Mouse (Mus musculus) thymus, adult 2 months (tissue): Measurements from ENCODE around the gene Cand2. TPM values are rescaled to one million over a fixed set of nuclear protein-coding genes. Genes with fewer than 3 reads are reported as not detected.

Experiments used
- DNase-seq: peaks from one replicate; pipeline ENCODE4 v3.0.0; 2021
- H3K27ac ChIP-seq: fragments of 200-500 bp; 2 replicates; pipeline ENCODE4 v1.5.1; 2012; ENCODE audit warnings: low read length, control low read depth; ENCODE audit not compliant: control insufficient read depth, insufficient read depth
- H3K27me3 ChIP-seq: fragments of 200-500 bp; 2 replicates; pipeline ENCODE4 v1.6.1; 2012; ENCODE audit warnings: mild to moderate bottlenecking, low read length, moderate library complexity, mixed read lengths; ENCODE audit not compliant: control insufficient read depth, insufficient read depth
- H3K36me3 ChIP-seq: fragments of 200-500 bp; 2 replicates; pipeline ENCODE4 v1.6.1; 2012; ENCODE audit warnings: mild to moderate bottlenecking, low read length, moderate library complexity; ENCODE audit not compliant: control insufficient read depth, insufficient read depth
- H3K4me1 ChIP-seq: fragments of 200-500 bp; replicated peaks from 2 replicates; pipeline ENCODE4 v1.6.1; 2012; ENCODE audit warnings: low read length; ENCODE audit not compliant: control insufficient read depth, insufficient read depth
- H3K4me3 ChIP-seq: fragments of 200-500 bp; 2 replicates; pipeline ENCODE4 v1.5.1; 2012; ENCODE audit warnings: mild to moderate bottlenecking, low read length, control low read depth, moderate library complexity; ENCODE audit not compliant: control insufficient read depth, insufficient read depth
- CTCF ChIP-seq: fragments of 200-500 bp; IDR thresholded peaks from 2 replicates; pipeline ENCODE4 v1.5.1; 2012; ENCODE audit warnings: mild to moderate bottlenecking, control low read depth, low read length, moderate library complexity, borderline replicate concordance; ENCODE audit not compliant: control insufficient read depth, poor library complexity, insufficient read depth; ENCODE audit errors: extremely low read depth
- POLR2A ChIP-seq: fragments of 200-500 bp; IDR thresholded peaks from 2 replicates; pipeline ENCODE4 v1.6.1; 2012; ENCODE audit warnings: mild to moderate bottlenecking, low read length, control low read depth, moderate library complexity; ENCODE audit not compliant: control insufficient read depth, poor library complexity, insufficient read depth; ENCODE audit errors: extremely low read depth
- WGBS: fragments of 180-500 bp; shearing (Covaris S2); methylation state at CpG from one replicate; pipeline ENCODE4 v1.1.7; 2018; 5-methylcytosine and 5-hydroxymethylcytosine counted together
- polyA plus RNA-seq: library from polyadenylated mRNA; depleted of rRNA; stranded (reverse); fragments of >200 nt; gene quantifications from 2 replicates; pipeline ENCODE4 v1.2.3, GENCODE M21; 2012

Cand2 gene
- polyA plus RNA-seq, 1 experiment = 16.8 TPM

DNA sequence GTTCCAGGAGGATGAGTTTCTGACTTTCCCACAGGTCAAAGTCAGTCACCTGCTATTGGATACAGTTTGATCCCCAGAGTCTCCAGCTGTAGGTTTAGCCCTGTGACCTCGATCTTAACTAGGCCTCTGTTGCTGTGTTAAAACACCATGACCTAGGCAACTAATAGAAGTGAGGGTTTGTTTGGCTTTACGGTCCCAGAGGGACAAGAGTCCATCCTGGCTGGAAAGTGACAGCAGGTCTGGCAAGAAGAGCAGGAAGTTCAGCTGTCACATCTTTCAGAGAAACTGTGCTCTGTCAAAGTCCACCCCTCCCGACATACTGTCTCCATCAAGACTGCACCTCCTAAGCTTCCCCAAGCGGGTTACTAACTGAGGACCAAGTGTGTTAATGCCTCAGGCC, 3.5 kb upstream of the Cand2 start:
- WGBS = 93% methylated on average over 4 of the region's 4 CpGs
- no peak for DNase-seq
- Histone ChIP-seq H3K27me3 (no peaks in the 10 kb centered on the region), H3K4me1 (peaks cover 28% of the 10 kb centered on the region), H3K27ac (no peak overlapping the region), H3K4me3 (no peak overlapping the region), H3K36me3 (no peaks in the 10 kb centered on the region)
- TF ChIP-seq POLR2A = no peak
- no peak for TF ChIP-seq CTCF

DNA sequence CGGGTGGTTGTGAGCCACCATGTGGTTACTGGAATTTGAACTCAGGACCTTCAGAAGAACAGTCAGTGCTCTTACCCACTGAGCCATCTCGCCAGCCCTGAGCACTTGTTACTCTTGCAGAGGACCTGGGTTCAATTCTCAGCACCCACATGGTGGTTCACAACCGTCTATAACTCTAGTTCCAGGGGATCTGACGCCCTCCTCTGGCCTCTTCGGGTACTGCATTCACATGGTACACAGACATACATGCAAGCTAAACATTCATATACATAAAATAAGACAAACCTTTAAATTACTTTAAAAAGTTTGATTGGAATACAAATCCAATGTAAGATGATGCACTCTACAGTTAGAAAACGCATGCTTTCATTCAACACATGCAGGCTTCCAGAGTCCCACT, 2.1 kb upstream of the Cand2 start:
- TF ChIP-seq POLR2A (no peak), CTCF (no peak)
- H3K36me3 ChIP-seq = no peaks in the 10 kb centered on the region
- H3K27me3 ChIP-seq = no peaks in the 10 kb centered on the region
- H3K4me3 ChIP-seq = no peak overlapping the region
- H3K4me1 ChIP-seq = peaks cover 35% of the 10 kb centered on the region
- WGBS = 87% methylated on average over 6 of the region's 6 CpGs
- H3K27ac ChIP-seq = no peak overlapping the region
- no peak for DNase-seq

DNA sequence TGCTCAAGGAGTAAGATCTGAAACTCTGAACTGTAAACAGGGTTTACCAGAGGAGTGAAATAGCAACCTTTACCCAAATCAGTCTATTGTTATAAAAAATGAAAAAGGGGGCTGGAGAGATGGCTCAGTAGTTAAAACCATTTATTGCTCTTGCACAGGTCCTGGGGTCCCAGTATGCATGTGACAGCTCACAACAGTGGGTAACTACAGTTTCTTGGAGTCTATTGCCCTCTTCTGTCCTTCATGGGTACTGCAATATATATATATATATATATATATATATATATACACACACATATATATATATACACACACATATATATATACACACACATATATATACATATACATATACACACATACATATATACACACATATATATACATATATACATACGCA, 1.7 kb upstream of the Cand2 start:
- no peak for TF ChIP-seq POLR2A
- TF ChIP-seq CTCF = no peak
- peaks cover 31% of the 10 kb centered on the region for H3K4me1 ChIP-seq

DNA sequence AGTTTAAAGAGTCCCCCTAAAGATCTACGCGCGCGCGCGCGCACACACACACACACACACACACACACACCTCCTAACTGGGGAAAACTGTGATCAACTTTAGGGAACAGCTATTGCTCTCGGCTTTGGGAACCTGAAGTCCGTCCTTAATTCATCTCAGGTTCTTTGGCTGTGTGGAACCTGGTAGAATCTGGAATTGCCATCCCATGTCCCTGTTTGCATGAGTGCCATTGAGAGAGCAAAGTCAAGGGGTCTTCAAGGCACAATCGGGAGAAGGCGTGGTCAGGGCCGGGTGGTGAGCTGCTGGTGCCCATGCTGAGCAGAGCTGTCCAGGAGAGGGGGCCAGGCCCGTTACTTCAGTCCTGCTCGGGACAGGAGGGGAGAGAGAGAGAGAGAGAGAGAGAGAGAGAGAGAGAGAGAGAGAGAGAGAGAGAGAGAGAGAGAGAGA, 348 bp upstream of the Cand2 start:
- Histone ChIP-seq H3K27ac (no peak overlapping the region), H3K4me3 (peak overlapping the region; percentile 47), H3K27me3 (no peaks in the 10 kb centered on the region), H3K36me3 (no peaks in the 10 kb centered on the region), H3K4me1 (peaks cover 24% of the 10 kb centered on the region)
- peak; percentile 26 for DNase-seq
- WGBS = 0% methylated on average over 14 of the region's 14 CpGs
- TF ChIP-seq CTCF (no peak), POLR2A (no peak)

More for the DNA sequence above, 1.7 kb upstream of the Cand2 start:
- WGBS = 83% methylated on average over 1 of the region's 1 CpGs
- H3K27ac ChIP-seq = no peak overlapping the region
- H3K27me3 ChIP-seq = no peaks in the 10 kb centered on the region
- H3K36me3 ChIP-seq = no peaks in the 10 kb centered on the region
- H3K4me3 ChIP-seq = no peak overlapping the region
- DNase-seq = no peak

DNA sequence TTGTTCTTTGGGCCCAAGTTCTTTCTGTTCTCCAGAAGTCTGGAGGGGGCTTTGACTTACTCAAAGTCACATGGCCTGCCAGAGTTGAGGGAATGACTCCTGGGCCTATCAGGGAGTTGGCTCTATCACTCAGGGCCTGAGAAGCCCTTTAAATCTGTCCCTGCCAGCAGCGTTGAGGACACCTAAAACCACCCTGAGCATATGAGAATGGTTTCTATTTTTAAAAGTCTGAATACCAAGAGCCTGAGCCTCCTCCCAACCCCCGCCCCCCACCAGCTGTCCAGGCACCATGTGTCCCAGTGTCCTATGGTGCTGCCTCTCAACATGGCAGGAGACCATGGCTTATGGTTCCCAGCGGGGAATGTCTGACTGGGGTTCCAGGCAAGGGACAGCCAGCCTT, 1.5 kb downstream of the Cand2 start:
- DNase-seq = no peak
- 82% methylated on average over 3 of the region's 3 CpGs for WGBS
- TF ChIP-seq CTCF = no peak
- no peak for TF ChIP-seq POLR2A
- Histone ChIP-seq H3K4me1 (peaks cover 24% of the 10 kb centered on the region), H3K27ac (no peak overlapping the region), H3K27me3 (no peaks in the 10 kb centered on the region), H3K4me3 (no peak overlapping the region), H3K36me3 (no peaks in the 10 kb centered on the region)

DNA sequence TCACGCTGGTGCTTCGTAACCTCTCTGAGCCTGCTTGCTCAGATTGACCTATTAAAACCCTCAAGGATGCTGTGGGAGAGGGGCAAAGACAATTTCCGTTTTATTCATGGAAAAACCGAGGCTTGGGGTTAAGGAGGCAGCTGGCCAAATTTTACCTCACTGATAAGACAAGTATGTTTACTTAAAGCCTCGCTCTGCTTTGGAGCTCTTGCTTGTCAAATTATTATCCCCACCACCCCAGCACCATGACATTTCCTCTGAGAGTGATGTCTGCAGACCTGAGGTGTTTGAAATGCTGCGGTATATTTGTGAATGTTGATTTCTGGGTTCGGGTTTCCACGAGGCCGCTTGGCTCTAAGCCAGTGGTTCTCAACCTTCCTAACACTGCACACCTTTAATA, 2.0 kb downstream of the Cand2 start:
- H3K4me1 ChIP-seq = peaks cover 24% of the 10 kb centered on the region
- H3K36me3 ChIP-seq = no peaks in the 10 kb centered on the region
- TF ChIP-seq CTCF (no peak), POLR2A (no peak)
- DNase-seq = no peak
- no peak overlapping the region for H3K27ac ChIP-seq
- no peak overlapping the region for H3K4me3 ChIP-seq
- H3K27me3 ChIP-seq = no peaks in the 10 kb centered on the region
- WGBS = 57% methylated on average over 9 of the region's 9 CpGs

DNA sequence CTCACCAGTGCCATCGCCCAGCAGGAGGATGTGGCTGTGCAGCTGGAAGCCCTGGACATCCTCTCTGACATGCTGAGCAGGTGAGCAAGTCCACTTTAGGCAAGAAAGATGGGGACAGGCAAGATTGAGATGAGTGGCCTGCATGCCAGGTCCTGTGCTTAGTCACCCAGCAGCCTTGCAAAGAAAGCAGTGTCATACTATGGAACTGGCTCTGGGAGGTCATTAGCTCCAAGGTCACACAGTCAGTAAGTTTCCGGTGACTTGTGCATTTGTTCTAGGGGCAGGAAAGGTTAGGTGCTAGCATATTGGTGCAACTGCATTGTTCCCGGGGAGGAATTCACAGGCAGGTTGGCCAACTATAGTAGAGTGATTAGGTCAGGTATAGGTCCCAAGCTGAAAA, 8.4 kb downstream of the Cand2 start:
- H3K4me1 ChIP-seq = no peaks in the 10 kb centered on the region
- no peaks in the 10 kb centered on the region for H3K27me3 ChIP-seq
- H3K4me3 ChIP-seq = no peak overlapping the region
- no peak overlapping the region for H3K27ac ChIP-seq
- TF ChIP-seq CTCF = no peak
- no peak for DNase-seq
- 98% methylated on average over 3 of the region's 3 CpGs for WGBS
- H3K36me3 ChIP-seq = no peaks in the 10 kb centered on the region; the same call in none of the 2 replicates
